Mouse (Mus musculus): ENCODE measurements around the gene Mapre3.
"Not testable (repeated sequence)": the region's sequence is repeated elsewhere in the genome, so short reads cannot be mapped to it uniquely, and the experiment has no call there.

Gene Mapre3

DNA sequence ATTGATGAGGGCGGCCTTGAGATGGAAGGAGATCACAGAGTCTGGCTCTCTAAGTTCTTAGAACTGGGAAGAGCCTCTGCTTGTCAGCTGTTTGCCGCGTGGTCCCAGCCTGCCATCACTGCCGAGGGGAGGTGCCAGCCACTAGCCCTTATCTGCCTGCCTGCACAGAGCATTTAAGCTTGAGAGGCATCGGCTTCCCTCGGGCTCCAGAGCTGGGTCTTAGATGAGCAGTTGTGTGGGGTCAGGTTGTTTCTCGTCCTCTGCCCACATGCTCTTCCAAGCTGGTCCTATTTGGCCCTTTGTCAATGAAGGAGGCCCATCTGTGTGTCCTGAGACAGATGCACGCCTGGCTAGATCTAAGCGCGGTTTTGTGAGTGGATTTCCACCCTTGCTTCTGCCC lies 10.7 kb downstream of the Mapre3 start:
- DNase-seq: no peak

DNA sequence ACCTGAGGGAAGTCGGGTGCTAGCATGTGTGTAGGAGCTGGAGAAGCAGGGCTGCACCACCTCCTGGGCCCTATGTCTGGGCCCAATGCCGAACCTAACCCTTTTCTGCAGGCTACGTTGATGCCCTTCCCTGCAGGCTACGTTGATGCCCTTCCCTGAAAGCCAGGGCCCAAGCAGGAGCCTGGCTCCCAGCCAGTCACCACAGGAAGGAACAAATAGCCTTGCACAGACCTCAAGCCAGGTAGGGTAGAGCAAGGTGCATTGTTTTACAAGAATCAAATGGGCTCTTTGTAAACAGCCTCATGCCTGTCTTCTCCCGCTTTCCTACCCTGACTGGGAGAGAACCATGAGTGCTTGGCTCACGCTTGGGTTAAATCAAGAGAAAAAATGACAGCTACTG lies 11.4 kb downstream of the Mapre3 start:
- DNase-seq: peak; percentile 71

DNA sequence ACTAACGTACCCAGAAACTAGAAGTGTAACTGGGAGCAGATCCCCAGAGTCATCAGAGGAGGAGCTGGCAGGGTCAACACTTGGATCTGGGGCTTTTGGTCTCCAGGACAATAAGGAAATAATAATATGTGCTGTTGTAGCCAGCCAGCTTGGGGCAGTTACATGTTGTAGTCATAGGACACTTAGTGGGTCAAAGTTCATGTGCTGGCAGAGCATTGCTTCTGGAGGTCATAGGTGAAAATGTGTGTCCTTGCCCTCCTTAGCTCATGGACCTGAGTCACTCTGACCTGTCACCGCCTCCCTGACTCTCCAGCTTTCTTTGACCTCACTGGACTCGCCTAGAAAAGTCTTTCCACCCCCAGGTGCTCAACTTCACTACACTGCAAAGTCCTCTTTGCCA lies 19.0 kb downstream of the Mapre3 start:
- DNase-seq: no peak

DNA sequence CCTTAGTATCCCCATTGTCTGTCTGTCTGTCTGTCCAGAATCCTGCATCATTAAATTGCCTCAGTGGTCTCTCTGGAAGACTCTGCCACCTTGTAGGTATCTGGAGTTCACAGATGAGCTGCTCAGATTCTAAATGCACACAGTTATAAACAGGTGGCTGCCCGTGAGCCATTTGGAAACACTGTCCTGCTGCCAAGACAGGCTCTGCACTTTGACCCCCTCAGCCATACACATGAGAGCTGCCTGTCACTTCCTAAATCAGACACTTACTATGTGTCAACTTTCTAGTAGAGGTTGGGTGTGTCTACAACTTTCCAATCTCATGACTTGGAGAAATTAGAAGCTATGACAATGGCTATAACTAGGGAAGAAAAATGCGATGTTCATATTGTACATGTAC lies 25.3 kb downstream of the Mapre3 start:
- no peak for DNase-seq

DNA sequence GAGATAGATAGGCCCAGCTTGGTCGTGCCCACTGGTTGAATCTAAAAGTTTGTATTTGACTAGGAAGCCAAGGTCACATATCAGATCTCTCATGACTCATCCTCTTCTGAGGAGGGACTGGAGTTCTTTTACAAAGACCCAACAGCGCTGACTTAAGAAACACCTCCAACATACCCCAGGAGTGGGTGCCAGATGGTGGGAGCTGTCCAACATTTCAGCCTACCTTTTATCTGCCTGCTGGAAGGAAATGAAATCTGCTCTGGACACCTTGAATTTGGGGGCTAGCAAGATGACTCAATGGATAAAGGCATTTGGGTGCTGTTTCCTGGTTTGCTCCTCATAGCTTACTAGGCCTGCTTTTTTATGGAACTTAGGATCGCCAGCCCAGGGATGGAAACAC lies 27.5 kb downstream of the Mapre3 start:
- no peak for DNase-seq

DNA sequence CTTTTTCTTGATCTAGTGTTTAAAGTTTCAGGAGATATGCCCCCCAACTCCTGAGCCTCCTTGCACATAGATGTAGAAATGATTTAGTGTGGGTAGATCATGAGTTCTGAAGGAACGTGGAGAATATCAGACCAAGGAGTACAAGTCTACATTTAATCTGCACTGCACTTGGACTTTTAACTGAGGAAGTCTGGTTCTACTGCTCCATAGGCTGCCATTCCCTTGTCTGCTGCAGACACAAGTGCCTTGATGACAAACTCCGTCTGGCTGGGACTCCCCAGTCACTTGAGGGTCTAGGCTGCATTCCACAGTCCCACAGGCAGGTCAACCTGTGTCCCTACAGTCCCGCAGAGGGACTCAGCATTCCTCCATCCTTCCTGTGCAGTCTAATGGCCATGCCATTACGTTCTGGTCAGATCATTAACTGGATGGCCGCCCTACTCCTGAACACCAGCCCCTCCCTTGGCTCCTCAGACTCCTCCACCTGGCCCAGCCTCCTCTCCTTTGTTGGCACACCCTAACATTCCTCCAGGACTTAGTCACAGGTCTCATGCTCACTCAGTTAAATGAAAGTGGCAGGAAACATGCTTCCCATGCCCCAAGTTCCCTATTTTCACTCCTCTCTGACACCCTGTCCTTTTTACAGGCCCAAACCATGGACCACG lies 35.6 kb downstream of the Mapre3 start:
- DNase-seq: no peak

DNA sequence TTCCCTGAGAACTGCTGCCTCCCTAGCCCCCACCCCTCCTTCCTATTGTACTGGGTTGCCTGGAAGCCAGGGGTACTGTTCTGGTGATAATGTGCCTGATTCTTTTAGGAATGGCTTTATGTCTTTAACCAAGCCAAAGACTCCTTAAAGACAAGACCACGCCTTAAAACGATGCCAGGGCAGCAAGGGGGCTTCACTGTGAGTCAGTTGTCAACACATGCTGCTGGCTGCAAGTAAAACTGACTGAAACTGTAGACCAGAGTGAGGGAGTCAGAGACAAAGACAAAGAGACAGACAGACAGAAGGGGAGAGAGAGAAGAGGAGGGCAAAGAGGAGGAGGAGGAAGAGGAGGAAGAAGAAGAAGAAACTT lies 36.1 kb downstream of the Mapre3 start:
- DNase-seq: no peak

DNA sequence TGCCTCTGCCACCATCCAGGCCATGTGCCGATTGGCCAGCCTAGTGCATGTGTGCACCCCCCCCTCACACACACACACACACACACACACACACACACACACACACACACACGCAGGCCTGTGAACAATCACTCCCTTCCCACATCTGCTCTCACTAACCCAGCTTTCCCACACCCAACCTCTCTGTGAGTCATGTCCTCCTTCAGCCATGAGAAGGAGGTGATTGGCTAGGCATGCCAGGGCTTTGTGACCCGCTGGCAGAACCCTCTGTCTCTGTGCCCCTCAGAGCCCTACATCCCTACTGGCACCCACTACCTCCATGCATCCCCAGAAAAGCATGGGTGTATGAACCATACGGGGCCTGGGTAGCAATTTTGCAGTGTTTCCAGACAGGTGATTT lies 39.1 kb downstream of the Mapre3 start:
- no peak for DNase-seq

DNA sequence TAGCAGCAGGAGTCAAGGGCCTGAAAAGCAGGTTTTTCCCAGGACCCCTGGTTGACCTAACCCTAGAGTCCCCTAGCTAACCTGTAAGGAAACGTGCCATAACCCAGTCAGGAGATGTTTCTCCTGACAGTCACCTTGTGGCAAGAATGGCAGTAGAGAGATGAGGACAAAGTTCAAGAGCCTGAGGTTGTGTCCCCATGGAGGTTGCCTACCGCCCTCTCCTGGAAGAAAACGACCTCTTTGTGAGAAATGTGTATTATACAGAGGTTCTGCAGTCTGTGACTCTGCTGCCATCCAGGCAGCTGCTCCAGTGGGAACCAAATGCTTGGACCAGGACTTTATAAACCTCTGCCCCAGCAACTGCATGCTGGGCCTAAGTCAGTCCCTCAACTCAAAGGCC lies 41.2 kb downstream of the Mapre3 start:
- DNase-seq: no peak

DNA sequence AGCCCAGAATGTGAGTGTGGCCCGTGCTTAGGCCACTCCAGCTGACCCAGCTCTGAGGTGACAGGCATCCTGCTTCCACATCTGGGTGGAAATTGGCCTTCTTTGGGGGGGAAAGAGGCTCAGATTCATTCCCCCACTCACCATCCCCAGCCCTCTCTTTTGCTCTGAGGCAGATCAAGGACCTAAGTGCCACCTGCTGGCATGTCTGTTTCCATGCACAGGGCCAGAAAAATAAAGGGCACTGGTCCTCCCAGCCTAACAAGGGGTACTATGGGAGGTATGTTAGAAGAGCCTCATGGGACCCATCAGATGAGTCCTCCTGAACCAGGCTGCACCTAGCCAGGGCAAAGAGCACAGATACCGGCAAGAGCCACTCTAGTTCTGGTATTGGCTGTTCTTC lies 41.7 kb downstream of the Mapre3 start:
- no peak for DNase-seq

DNA sequence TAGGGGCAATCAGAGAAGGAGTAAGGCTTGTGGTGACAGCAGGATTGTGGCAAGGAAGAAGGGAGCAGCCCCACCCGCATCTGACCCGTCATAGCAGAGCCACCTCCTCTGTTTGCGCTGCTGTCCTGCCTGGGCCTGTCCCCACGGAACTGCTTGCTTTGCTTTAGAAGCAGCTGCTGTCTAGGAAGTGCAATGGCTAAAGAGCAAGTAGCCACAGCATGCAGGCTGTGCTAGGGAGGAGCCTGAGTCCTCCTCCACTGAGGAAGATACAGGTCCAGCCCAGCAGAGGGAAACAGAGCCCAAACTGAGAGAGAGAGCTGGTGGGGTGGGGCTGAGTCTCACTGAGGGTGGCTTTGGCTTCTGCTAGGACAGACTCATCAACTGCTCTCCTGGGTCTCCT lies 49.4 kb downstream of the Mapre3 start:
- no peak for DNase-seq

DNA sequence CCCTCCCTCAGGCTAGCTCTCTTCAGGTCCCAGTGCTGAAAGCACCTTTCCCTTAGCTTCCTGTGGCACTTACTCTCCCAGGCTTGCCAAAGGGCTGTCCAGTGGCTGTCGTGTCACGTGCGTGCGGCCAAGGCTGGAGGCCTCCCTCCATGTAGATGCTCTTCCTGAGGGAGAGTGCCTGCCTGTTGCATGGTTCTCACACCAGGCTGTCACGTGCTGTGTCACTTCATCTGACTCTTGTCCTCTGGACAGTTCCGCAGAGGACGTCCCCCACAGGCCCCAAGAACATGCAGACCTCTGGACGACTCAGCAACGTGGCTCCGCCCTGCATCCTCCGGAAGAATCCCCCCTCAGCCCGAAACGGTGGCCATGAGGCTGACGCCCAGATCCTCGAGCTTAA lies 49.9 kb downstream of the Mapre3 start:
- DNase-seq: no peak

DNA sequence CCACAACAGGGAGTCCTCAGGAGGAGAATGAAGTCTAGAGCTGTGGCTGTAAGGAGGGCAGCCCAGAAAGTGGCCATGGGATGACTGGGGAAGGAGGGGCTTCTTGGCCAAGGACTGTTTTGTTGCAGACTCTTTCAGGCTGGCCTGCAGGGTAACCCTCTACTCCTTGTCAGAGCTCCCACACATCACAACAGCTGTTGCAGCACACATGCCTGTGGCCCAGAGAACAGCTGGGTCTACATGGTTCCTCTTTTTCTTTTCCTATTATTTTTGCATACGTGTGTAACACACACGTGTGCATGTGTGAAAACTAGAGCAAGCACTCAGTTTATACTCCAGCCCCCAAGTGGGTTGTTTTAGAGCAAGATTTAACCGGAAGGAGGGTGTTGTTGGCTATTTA lies 52.4 kb downstream of the Mapre3 start:
- DNase-seq: no peak

DNA sequence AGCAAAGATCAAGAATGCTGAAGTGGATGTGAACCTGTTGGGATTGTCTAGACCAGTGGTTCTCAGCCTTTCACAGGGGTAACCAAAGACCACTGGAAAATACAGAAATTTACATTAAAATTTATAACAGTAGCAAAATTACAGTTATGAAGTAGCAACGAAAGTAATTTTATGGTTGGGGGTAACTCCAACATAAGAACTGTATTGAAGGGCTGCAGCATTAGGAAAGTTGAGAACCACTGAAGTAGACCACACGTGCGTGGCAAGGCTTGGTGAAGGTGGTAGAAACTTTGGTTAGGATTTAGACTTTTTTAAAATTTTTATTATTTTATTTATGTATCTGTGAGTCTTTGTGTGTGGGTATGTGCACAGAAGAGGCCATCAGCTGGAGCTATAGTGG lies 53.3 kb downstream of the Mapre3 start, which contains the start of gene Tmem214:
Gene Tmem214, plus strand, starts transcription at position 301 of the 400 bp plus-strand sequence.
- no peak for DNase-seq

DNA sequence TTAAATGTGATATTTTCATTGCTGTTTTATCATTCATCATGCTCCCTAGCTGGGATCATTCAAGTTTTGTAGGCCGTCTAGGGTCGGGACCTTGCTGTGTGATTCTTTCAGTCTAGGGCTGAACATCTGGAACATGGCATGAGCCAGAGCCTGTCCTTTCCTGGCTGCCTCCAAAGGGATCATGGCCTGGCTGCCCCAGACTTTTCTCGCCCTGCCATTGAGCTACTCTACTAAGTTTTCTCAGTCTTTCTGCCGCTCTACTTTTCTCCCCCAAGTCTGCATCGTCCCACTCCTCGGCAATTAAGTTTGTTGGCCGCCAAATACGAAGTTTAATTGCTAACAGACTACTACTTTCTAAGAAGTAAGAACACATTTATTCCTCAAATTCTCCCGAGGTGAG lies 54.5 kb downstream of the Mapre3 start:
- no peak for DNase-seq

DNA sequence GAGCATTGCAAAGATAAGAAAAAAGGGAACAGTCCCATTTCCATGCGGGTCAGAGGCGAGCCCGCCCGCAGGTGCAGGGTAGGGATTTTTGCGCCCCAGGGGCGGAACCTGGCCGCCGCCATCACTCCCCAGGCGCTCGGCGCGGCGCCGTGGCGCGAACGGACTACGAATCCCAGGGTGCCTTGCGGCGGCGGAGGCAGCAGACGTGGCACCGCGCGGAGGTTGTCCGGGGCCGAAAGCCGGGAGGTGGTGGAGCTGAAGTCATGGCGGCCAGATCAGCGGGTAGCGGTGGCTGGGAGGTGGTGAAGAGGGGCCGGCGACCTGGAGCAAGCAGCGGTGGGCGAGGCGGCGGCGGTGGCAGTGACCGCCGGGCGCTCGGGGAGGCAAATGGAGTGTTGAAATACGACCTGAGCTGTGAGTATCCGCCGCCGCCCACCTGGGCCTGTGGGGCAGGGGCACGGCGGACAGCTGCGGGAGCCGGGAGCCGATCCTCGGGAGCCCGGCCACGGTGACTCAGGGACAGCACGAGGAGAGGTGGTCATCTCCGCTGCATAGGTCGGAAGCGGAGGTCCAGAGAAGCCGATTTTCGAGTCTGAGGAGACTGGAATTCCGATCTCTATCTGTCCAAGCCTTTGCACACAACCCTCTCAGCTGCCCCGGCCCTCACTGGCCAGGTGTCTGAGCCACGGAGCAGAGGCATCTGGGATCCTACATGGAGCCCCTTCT lies 55.1 kb downstream of the Mapre3 start:
- peak; percentile 90 for DNase-seq

DNA sequence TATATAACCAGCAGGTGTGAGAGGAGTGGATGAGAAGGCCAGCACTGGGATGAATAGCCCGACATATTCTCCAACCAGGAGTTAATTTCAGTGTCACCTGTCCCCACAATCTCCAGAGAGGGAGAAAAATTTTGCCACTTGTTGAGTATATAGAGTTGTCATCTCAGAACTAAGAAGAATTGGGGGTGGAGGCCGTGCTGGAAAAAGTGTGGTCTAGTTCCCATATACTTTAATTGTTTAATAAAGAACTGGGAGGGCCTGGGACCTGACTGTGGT lies 55.6 kb downstream of the Mapre3 start:
- no peak for DNase-seq

DNA sequence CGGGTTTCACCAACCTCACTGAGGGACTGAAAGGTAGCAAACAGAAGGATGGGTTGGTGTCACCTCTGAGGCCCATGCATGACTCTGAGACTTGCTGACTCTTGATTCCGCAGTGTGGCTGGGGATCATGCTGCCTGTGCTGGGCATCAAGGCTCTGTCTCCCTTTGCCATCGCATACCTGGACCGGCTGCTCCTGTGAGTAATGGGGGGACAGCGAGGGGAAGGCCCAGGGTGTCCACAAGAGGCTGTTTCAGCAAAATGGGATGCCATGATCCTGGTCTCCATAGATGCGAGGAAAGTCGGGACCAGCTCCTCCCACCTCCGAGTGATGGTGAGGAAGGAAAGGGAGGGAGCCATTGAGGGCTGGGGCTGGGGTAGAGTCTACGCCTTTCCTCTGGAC lies 58.1 kb downstream of the Mapre3 start:
- DNase-seq: no peak

DNA sequence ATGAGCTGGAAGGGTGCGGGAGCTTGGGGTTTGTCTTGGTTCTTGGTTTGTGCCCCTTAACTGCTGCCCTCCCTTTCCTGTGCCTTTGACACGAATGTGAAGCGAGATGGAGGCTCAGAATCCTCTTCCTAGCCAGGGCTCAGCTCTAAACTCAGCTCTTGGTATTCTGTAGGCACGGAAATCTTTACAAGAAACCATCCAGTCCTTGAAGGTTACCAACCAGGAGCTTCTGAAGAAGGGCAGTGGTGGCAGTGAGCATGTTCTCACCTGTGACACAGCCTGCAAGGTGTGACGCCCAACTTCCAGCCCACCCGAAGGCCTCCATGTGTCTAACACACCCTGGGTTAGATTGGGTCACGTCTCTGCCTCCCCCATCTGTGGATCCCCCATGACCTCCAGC lies 59.9 kb downstream of the Mapre3 start:
- DNase-seq: no peak

DNA sequence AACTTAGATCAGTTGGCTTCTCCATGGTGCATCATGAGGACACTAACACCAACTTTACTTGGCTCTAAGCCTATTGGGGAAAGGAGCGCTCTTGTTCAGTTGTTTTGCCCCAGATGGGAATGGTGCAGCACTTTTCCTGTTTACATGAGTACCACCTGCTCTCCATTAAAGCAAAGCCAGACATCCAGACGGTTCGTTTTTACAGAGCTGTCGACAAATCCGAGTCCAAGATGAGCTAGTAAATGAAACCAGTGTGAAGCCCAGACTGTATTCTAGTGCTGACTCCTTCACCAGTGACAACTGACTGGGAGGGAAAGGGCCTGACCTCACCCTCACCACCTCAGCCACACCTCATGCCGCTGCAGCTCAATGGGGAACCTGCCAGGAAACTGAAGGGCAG lies 64.2 kb downstream of the Mapre3 start:
- DNase-seq: no peak

DNA sequence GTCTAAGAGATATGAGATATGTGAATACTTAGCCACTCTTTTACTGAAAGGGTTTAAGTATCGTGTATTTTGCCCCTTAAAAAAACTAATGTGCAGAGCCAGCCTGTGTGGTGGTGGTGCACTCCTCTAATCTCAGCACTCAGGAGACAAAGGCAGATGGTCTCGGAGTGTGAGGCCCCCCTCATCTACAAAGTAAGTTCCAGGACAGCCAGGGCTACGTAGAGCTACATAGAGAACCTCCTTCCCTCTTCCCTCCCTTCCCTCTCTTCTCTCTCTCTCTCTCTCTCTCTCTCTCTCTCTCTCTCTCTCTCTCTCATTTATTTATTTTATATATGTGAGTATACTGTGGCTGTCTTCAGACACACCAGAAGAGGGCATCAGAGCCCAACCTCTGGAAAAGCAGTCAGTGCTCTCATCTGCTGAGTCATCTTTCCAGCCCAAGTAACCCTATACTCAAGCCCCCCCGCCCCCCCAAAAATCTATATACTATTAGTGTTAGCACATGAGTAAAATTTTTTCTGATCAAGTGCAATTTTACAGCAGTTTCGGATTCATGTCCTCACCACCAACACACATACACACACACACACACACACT lies 65.0 kb downstream of the Mapre3 start:
- DNase-seq: no peak

DNA sequence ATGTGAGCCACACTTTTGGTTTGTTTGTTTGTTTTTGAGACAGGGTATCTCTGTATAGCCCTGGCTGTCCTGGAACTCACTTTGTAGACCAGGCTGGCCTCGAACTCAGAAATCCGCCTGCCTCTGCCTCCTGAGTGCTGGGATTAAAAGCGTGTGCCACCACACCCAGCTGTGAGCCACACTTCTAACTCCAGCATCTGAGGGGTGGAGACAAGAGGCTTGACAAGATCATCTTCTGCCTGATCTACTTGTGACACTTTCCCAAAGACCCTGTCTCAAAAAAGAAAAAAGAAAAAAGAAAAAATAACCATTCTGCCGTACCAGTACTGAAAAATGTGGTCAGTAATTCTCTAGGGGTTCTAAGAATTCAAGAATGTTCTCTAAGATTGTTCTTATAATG lies 67.4 kb downstream of the Mapre3 start:
- not testable (repeated sequence) for DNase-seq

DNA sequence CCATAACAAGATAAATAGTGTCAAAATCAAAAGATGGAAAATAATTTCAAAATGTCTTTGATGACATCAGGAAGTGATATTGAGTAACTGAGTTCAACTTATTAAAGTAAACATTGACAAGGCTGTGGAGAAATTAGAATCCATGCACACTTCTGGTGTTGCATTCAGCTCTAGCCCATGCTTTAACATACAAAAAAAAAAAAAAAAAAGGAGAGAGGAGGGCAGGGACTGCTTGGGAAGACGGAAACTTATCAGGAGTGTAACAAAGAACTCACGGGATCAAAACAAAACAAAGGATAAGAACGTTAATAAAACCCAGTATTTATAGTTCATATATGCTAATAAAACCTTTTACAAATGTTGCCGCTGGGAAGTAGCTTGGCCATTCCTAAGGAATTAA lies 71.8 kb downstream of the Mapre3 start:
- DNase-seq: no peak

DNA sequence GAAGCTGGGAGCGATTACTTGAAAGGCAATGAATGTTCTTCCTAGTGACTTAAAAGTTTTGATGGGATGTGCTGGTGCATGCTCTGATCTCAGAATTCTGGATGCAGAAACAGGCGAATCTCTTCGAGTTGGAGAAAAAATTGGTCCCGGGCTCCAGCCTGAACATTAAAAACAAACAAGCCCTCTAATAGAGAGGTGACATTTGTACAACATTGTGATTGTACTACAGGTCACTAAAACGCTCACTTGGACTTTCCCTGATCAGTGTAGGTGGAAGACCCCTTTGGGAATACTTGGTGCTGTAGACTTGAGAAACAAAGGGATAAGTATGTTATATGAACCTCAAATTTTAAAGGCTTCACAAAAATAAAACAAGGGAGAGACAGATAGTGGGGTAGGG lies 72.3 kb downstream of the Mapre3 start:
- no peak for DNase-seq

DNA sequence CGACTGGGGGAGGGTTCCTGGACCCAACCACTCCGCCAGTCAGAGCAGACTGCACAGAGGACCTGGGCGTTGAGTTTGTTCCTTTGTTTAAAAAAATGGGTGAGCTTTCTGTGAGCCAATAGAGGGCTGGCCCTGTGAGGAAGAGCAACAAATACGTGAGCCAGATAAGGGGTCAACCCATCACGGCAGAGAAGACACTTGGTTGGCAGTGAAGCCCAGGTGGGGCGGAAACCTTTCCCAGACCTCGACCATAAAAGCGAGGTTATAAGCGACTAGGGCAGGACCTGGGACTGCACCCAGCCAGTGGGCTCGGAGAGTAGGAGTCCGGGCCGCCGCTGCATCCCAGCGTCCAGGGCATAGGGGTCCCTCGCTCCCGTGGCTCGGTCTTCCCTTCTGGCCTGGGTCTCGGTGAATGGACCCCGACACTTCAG lies 72.9 kb downstream of the Mapre3 start:
- peak; percentile 74 for DNase-seq

Measured in cerebellum, adult 8-10 months (tissue).